Mouse (Mus musculus) brain, embryonic 14.5 days (tissue): ENCODE measurements around the gene Dio1. TPM values are rescaled to one million over a fixed set of nuclear protein-coding genes. Genes with fewer than 3 reads are reported as not detected.

ENCODE experiments used
- DNase-seq: peaks from one replicate; pipeline ENCODE4 v3.0.0-alpha.2; 2011; ENCODE audit warnings: low read depth
- CTCF ChIP-seq: fragments of 200-500 bp; IDR thresholded peaks from 2 replicates; pipeline ENCODE4 v1.5.1; 2012; ENCODE audit warnings: inconsistent platforms, mild to moderate bottlenecking, moderate library complexity, borderline replicate concordance; ENCODE audit not compliant: insufficient read depth, insufficient read length; ENCODE audit errors: extremely low read depth
- POLR2A ChIP-seq: fragments of 200-500 bp; IDR thresholded peaks from 2 replicates; pipeline ENCODE4 v1.6.1; 2012; ENCODE audit warnings: mild to moderate bottlenecking, inconsistent platforms, borderline replicate concordance; ENCODE audit not compliant: poor library complexity, insufficient read depth, insufficient read length, severe bottlenecking; ENCODE audit errors: extremely low read depth
- polyA plus RNA-seq: library from polyadenylated mRNA; depleted of rRNA; stranded (reverse); fragments of >200 nt; gene quantifications from 2 replicates; pipeline ENCODE4 v1.2.3, GENCODE M21; 2012

The Dio1 gene
- polyA plus RNA-seq, 1 experiment, result not detected

GRCm38 (mm10) chr4:107300902-107301555 lies 5.9 kb downstream of the Dio1 start:
- TF ChIP-seq POLR2A, result no peak
- TF ChIP-seq CTCF, result no peak

GRCm38 (mm10) chr4:107300371-107300770 lies 6.6 kb downstream of the Dio1 start:
- TF ChIP-seq CTCF (no peak), POLR2A (no peak)
- DNase-seq, result no peak

More at GRCm38 (mm10) chr4:107300902-107301555, 5.9 kb downstream of the Dio1 start:
- DNase-seq, result no peak

DNA sequence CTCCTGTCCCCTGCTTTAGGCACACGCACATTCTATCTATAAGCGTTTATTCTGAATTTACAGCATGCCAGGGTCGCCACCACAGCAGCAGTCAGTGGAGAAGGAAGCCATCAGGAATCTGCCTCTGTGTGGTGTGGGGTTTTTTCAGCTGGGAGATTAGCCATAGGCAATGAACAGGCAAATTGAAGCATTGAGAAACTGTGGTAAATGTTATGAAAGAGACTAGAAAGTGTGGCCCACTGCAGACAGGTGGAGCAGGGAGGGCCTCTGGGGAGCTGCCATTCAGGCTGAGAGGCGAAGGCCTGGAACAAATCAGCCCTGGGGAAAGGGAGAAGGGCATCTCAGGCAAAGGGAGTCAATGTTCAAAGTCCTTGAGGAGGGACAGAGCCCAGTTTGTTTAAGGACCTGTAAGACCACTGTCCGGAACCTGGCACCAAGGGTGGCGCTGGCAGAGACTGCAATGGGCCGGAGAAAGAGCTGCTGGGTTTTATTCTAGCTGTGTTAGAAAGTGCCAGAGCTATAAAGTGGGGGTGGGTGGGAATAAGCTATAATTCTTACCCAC lies 7.1 kb downstream of the Dio1 start:
- TF ChIP-seq POLR2A (no peak), CTCF (no peak)
- DNase-seq, result no peak

DNA sequence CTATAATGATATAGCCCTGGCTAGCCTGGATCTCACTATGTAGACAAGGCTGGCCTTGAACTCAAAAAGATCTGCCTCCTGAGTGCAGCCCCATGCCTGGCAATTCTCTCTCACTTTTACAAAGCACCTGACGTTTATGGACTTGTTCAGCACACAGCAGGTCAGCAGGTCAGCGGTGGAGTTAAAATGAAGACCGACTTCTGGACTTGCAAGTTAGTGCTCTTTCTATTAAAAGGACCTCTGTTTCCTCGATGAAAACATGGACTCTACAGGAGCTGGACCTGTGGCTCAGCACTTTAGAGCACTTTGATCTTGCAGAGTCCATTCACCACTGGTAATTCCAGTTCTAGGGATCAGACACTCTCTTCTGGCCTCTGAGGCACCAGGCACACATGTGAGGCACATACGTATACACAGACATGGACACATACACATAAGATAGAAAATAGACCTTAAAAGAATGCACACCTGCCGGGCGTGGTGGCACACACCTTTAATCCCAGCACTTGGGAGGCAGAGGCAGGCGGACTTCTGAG lies 8.8 kb downstream of the Dio1 start:
- TF ChIP-seq CTCF (no peak), POLR2A (no peak)
- DNase-seq, result no peak

GRCm38 (mm10) chr4:107292273-107292662 lies 14.7 kb downstream of the Dio1 start:
- TF ChIP-seq CTCF, result no peak
- no peak for TF ChIP-seq POLR2A
- no peak for DNase-seq

- TF ChIP-seq CTCF, result no peak
- TF ChIP-seq POLR2A, result no peak
- DNase-seq, result peak; percentile 55
These were observed 15.2 kb downstream of the Dio1 start for GRCm38 (mm10) chr4:107291611-107292272.

GRCm38 (mm10) chr4:107287517-107287916 lies 19.5 kb downstream of the Dio1 start:
- TF ChIP-seq POLR2A, result no peak
- no peak for TF ChIP-seq CTCF
- DNase-seq, result no peak

GRCm38 (mm10) chr4:107286386-107286785 lies 20.6 kb downstream of the Dio1 start:
- no peak for DNase-seq
- TF ChIP-seq POLR2A (no peak), CTCF (no peak)

GRCm38 (mm10) chr4:107285446-107286200 lies 21.3 kb downstream of the Dio1 start:
- no peak for TF ChIP-seq POLR2A
- TF ChIP-seq CTCF, result no peak
- no peak for DNase-seq

DNA sequence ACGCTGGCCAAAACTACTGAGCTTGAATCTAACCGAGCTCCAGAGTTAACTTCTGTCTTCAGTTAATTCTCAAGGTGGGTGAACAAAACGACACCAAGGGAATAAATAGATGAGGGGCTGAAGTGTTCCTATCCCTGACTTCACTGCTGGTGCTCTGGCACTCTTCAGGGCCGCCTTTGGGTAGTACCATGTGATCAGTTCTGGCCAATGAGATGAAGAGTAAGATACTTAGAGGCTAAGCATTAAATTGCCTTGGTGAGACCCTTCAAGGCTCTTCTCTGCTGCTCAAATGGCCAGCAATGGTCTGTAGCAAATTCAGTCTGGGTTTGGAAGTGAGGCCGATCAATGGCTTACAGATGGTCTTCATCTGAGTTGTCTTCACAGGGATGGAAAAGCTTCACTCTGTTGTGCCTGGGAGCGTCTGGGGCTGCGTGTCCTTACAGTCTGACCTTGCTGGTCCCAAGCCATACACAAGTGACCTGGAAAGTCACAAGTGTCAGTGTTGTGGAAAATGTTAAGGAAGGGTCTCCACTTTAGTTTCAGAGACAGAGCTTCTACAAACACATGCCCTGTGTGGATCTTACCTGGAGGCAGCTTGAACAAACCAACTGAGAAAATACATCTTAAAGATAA lies 26.0 kb downstream of the Dio1 start:
- TF ChIP-seq CTCF (no peak), POLR2A (no peak)
- no peak for DNase-seq

- peak; percentile 76 for DNase-seq
- TF ChIP-seq POLR2A (no peak), CTCF (no peak)
These were observed 28.7 kb downstream of the Dio1 start for GRCm38 (mm10) chr4:107278188-107278707.

- TF ChIP-seq CTCF (no peak), POLR2A (no peak)
- DNase-seq, result no peak
These were observed 32.5 kb downstream of the Dio1 start for GRCm38 (mm10) chr4:107274511-107274910.
